Mouse (Mus musculus) right cerebral cortex, postnatal 14 days (tissue): Measurements from ENCODE around the gene Bmp15.

Experiments used
- DNase-seq: peaks from one replicate; pipeline ENCODE4 v3.0.0; 2022

The Bmp15 gene

GRCm38 (mm10) chrX:6320621-6321020 is at the start of gene Bmp15:
Gene Bmp15, minus strand, starts transcription at chrX:6320721.
- DNase-seq, result no peak

- no peak for DNase-seq
These were observed 48.3 kb upstream of the Bmp15 start for GRCm38 (mm10) chrX:6368822-6369221.

GRCm38 (mm10) chrX:6357503-6358114 is 37.1 kb upstream of the Bmp15 start:
- no peak for DNase-seq

- DNase-seq, result no peak
These were observed 36.4 kb upstream of the Bmp15 start for GRCm38 (mm10) chrX:6356876-6357275.

GRCm38 (mm10) chrX:6345273-6345959 is 24.9 kb upstream of the Bmp15 start:
- DNase-seq, result no peak

- DNase-seq, result no peak
These were observed 3.5 kb upstream of the Bmp15 start for GRCm38 (mm10) chrX:6324056-6324455.

GRCm38 (mm10) chrX:6317747-6318146 is 2.8 kb downstream of the Bmp15 start:
- no peak for DNase-seq
